Mouse (Mus musculus): Measurements from ENCODE around the gene Atg9a.
"Not testable (repeated sequence)": the region's sequence is repeated elsewhere in the genome, so short reads cannot be mapped to it uniquely, and the experiment has no call there.

Gene Atg9a

GRCm38 (mm10) chr1:75191622-75192402 is at the start of gene Atg9a, which contains the start of gene Ankzf1:
Gene Atg9a (minus strand): TSS chr1:75192196.
Gene Ankzf1 (plus strand): TSS chr1:75192151.
- DNase-seq = peak; percentile 99

- DNase-seq = peak; percentile 63
These were observed 47.6 kb upstream of the Atg9a start for GRCm38 (mm10) chr1:75239591-75239990.

GRCm38 (mm10) chr1:75236117-75237050 is 44.4 kb upstream of the Atg9a start, which contains the start of gene Dnajb2:
Gene Dnajb2 (plus strand): TSS chr1:75236406.
- DNase-seq = peak; percentile 93

DNA sequence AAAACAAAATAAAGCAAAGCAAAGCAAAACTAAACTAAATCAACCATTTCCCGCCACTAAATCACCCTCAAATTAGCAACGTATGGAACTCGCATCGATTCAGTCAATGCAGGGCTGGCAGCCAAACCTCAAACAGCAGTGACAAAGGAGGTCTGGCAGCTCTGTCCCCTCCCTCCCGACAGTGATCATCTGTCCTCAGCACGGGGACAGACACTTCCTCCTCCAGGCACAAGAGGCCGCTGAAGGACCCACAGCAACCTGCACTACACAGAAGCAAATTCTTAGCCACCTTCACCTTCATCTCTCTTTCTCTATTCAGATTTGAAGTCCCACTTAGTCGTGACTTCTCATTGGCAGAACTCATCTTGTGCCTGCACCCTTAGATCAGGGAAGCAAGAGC is 42.6 kb upstream of the Atg9a start:
- peak; percentile 84 for DNase-seq

DNA sequence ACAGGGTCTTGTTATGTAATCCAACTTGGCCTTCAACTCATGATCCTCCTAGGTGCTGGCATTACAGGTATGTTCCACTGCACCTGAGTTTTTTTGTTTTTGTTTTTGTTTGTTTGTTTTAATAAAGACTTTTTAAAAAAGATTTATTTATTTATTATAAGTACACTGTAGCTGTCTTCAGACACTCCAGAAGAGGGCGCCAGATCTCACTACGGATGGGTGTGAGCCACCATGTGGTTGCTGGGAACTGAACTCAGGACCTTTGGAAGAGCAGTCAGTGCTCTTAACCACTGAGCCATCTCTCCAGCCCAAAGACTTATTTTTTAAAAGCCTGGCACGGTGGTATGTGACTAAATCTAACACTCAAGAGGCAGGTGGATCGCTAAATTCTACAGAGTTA is 40.5 kb upstream of the Atg9a start:
- DNase-seq = not testable (repeated sequence)

- DNase-seq = no peak
These were observed 39.7 kb upstream of the Atg9a start, which contains the start of gene A630095N17Rik for GRCm38 (mm10) chr1:75231664-75232152. Gene A630095N17Rik (minus strand): TSS chr1:75232102.

DNA sequence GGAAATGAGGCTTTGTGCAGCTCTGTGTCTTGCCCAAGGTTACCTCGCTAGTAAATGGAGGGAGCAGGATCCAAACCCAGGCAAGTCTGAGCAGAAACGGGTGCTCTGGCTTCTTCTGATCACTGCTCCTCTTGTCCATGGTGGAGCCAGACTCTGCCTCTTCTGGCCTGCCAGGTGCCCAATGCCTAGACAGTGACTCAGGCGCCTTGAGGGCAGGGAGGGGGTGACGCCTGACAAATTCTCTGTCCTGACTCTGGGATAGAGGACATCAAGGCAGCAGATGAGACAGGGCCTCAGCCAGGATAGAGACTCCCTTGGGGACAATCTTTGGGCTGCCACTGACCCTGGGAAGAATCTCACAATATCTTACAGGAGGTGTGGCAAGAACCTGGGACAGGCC is 39.2 kb upstream of the Atg9a start:
- no peak for DNase-seq

GRCm38 (mm10) chr1:75230335-75230994 is 38.5 kb upstream of the Atg9a start:
- no peak for DNase-seq

- no peak for DNase-seq
These were observed 37.2 kb upstream of the Atg9a start for GRCm38 (mm10) chr1:75229158-75229557.

- DNase-seq = no peak
These were observed 35.7 kb upstream of the Atg9a start for GRCm38 (mm10) chr1:75227653-75228052.

- no peak for DNase-seq
These were observed 34.1 kb upstream of the Atg9a start for GRCm38 (mm10) chr1:75226138-75226537.

DNA sequence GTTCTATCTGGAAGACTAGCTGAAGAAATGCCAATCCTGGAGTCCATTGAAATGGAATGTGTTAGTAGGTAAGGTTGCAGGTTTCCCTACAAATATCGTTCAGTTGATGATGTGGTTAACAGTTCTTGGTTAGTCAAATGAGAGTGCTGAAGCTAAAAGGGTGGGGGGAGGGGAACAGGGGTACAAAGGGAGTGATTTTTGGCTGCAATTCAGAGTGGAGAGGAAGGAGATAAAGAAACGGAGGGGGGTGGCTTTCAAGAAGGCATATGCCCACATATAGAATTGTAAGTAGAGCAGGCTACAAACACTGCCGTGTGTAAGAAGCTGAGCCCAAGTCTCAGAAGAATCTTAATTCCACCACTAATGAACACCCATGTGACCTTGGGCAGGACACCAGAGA is 33.5 kb upstream of the Atg9a start:
- no peak for DNase-seq

DNA sequence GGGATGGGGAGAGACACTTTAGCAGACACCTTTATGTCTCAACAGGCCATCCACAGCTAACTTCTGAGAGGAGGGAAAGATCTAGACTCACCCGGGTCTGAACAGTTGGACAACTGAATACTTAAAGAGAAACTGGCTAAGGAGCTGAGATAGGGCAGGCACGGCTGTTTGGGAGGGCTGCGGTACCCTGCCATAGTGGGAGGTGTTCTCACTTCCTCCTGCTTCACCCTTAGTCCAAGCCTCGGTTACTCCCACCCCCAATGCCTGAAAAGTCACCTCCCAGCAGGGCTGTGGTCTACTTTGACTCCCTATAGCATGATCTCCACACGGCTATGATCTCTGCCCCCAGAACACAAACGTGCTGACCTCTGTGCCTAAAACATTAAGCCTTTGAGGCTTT is 31.5 kb upstream of the Atg9a start:
- DNase-seq = no peak

DNA sequence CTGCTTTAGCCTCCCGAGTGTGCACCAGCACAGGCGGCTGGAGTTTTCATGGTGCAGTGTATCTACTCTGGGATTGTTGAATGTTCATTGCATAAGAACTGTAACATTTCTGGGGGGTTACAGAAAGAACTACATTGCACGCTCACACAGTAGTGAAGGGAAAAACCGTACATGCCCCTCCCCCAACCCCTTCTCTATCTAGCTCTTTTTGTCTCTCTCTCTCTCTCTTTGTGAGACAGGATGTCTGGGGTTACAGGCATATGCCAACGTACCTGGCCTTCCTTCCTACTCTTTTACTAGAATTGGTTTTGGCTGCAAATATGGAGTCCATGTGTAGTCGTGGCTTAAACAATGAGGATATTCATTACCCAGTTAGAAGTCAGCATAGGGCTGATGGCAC is 30.9 kb upstream of the Atg9a start:
- DNase-seq = no peak

DNA sequence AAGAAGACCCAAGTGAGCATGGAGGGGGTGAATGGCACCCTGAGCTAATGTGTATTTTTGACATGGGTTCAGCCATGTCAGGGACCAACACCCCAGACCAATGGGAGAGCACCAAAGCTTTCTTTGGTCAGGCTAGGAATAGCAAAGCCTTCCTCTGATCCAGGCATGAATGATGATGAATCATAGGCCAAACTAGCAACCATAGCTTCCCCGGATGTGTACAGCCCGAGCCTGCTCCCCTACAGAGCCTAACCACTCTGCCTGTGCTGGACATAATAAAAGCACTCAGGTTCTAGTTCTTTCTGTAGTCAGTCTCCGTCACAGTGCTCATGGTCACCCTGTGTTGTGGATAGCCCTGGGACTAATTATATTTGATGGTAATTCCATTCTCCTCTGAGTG is 29.5 kb upstream of the Atg9a start:
- no peak for DNase-seq

DNA sequence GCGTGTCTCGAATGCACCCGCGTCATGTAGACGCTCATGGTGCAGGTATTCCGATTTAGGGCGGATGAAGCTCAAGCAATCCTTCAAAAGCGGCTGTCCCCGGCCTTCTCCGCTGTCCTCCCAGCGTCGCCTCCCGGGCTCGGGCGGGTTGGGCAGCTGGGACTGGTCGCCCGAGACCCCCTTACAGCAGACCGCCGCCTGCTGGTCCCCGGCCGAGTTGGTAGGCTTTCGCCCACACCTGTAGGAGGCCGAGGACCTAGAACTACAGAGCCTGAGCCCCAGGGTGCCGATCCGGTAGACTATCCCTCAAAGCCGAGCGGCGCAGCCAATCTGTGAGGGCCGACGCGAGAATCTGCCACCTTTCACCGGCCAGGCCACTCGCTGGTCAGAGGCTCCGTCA is 27.5 kb upstream of the Atg9a start, which contains the start of gene Tuba4a:
Gene Tuba4a (minus strand): TSS at position 335 of the 400 bp plus-strand sequence.
- no peak for DNase-seq

- DNase-seq = peak; percentile 97
These were observed 27.1 kb upstream of the Atg9a start for GRCm38 (mm10) chr1:75219078-75219477.

GRCm38 (mm10) chr1:75218227-75219001 is 26.4 kb upstream of the Atg9a start:
- peak; percentile 96 for DNase-seq

- no peak for DNase-seq
These were observed 25.9 kb upstream of the Atg9a start for GRCm38 (mm10) chr1:75217893-75218226.

DNA sequence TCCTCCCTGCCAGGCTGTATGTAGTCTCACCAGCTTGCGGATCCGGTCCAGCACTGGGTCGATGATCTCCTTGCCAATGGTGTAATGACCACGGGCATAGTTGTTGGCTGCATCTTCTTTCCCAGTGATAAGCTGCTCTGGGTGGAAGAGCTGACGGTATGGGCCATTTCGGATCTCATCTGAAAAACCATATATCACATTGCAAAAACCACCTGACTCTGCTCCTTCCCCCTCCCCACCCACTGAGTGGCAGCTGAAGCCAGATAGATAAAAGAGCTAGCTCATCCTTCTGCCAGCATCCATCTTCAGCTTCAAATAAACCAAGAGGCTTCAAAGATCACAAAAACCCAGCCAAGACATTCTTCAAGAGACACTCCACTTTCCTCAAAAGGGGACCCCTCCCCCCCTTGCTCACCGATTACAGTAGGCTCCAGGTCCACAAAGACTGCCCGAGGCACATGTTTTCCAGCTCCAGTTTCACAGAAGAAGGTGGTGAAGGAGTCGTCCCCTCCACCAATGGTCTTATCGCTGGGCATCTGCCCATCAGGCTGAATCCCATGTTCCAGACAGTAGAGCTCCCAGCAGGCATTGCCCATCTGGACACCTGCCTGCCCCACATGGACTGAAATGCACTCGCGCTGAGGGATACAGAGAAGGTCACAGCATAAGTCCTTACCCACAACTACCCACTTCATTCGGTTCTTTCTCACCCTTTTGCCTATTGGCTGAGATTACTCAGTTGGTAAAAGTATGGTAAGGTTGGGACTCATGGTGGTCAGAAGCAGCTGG is 25.0 kb upstream of the Atg9a start:
- DNase-seq = peak; percentile 76

GRCm38 (mm10) chr1:75215785-75216184 is 23.8 kb upstream of the Atg9a start:
- peak; percentile 52 for DNase-seq
